Mouse (Mus musculus) gastrocnemius, adult 2 months (tissue): ENCODE measurements at regions not wholly inside any gene's neighbourhood (a gene's known extent, or its start where the extent isn't known, plus 50 kb on each side); places are given as distances from the start of the nearest gene placed in this dataset.

Experiments used
- DNase-seq: peaks from one replicate; pipeline ENCODE4 v3.0.0; 2022
- H3K27ac ChIP-seq: fragments of 200-600 bp; 2 replicates; pipeline ENCODE4 v1.8.1; 2022; ENCODE audit warnings: mild to moderate bottlenecking
- H3K4me3 ChIP-seq: fragments of 200-600 bp; 2 replicates; pipeline ENCODE4 v1.8.1; 2022; ENCODE audit warnings: mild to moderate bottlenecking, moderate library complexity
- CTCF ChIP-seq: fragments of 200-600 bp; IDR thresholded peaks from 2 replicates; pipeline ENCODE4 v1.8.1; 2022; ENCODE audit warnings: antibody characterized with exemption, mild to moderate bottlenecking, moderate library complexity
- intact Hi-C: fragments of 180-260 bp; cut with DNase I; formaldehyde crosslinking; loops from one replicate; pipeline ENCODE4 v1.15.1; 2025

DNA sequence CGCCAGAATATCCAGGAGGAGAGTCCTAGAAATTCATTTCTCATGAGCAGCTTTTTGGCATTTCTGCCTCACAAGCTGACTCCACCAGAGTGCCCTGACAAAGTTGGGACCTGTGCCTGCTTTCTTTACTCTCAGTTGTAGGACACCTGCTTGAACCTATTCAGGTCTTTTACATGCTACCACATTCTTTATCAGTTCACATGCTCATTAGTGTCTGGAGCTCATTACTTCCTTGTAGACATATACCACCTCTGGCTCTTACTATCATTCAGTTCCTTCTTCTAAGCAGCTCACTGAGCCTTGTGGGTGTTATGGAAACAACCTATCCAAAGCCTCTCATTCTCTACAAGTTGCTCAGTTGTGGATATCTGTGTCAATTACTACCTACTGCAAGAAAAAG is 363.4 kb upstream of the Gm5150 start:
- DNase-seq = no peak
- Histone ChIP-seq H3K4me3 (no peak overlapping the region), H3K27ac (no peak overlapping the region)
- no peak for TF ChIP-seq CTCF
- intact Hi-C loops = no loop called here

DNA sequence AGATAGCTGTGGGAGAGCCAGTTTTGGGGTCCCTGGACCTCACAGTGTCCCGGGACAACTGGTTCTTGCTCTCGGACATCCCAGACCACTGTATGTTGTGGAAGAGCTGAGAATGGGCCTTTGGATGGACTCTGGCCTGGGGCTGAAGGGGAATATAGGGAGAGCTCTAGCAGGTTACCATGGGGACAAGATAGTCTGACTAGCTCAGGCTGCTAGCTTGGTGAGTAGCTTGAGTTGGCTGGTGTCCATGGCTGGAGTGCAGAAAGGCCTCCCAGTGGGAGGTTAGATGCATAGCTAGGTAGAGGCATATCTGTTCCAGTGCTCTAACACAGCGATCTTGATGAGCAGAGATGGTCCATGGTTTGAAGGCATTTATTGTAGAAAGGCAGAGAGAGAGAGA is 356.9 kb upstream of the Gm5150 start:
- Histone ChIP-seq H3K27ac (no peak overlapping the region), H3K4me3 (no peak overlapping the region)
- no peak for TF ChIP-seq CTCF
- no peak for DNase-seq
- intact Hi-C loops = no loop called here

GRCm38 (mm10) chr3:16358999-16359398 is 352.8 kb upstream of the Gm5150 start:
- Histone ChIP-seq H3K4me3 (no peak overlapping the region), H3K27ac (no peak overlapping the region)
- TF ChIP-seq CTCF = no peak
- intact Hi-C loops = no loop called here
- DNase-seq = no peak

GRCm38 (mm10) chr3:16330750-16331149 is 324.5 kb upstream of the Gm5150 start:
- DNase-seq = no peak
- Histone ChIP-seq H3K27ac (no peak overlapping the region), H3K4me3 (no peak overlapping the region)
- intact Hi-C loops = no loop called here
- TF ChIP-seq CTCF = no peak

- Histone ChIP-seq H3K4me3 (no peak overlapping the region), H3K27ac (no peak overlapping the region)
- peak; percentile 24; the same call in 1 of the 2 replicates for TF ChIP-seq CTCF
- intact Hi-C loops = no loop called here
- DNase-seq = no peak
Measured at GRCm38 (mm10) chr3:16310834-16311233, 304.6 kb upstream of the Gm5150 start.

GRCm38 (mm10) chr3:16277407-16277806 is 271.2 kb upstream of the Gm5150 start:
- no peak overlapping the region for H3K27ac ChIP-seq
- intact Hi-C loops = no loop called here
- DNase-seq = no peak
- no peak overlapping the region for H3K4me3 ChIP-seq
- no peak for TF ChIP-seq CTCF
